Mouse (Mus musculus) stomach, embryonic 16.5 days (tissue): ENCODE results near the gene Oas3. TPM values are rescaled to one million over a fixed set of nuclear protein-coding genes. Genes with fewer than 3 reads are reported as not detected.
"Not testable (repeated sequence)": the region's sequence is repeated elsewhere in the genome, so short reads cannot be mapped to it uniquely, and the experiment has no call there.

Source experiments
- ATAC-seq: fragments of 200-750 bp; cut with Nextera tagmentation; 2 replicates; pipeline ENCODE4 v1.8.0; 2017; ENCODE audit warnings: moderate number of reproducible peaks, moderate TSS enrichment; ENCODE audit not compliant: insufficient read depth, low FRiP score
- H3K27ac ChIP-seq: fragments of 300-500 bp; sonication (generic); 2 replicates; pipeline ENCODE4 v1.5.1; 2014; ENCODE audit warnings: low read length
- H3K27me3 ChIP-seq: fragments of 300-500 bp; sonication (generic); 2 replicates; pipeline ENCODE4 v1.6.1; 2014; ENCODE audit warnings: low read length, control low read depth, mixed read lengths; ENCODE audit not compliant: control insufficient read depth, insufficient read depth
- H3K36me3 ChIP-seq: fragments of 300-500 bp; sonication (generic); 2 replicates; pipeline ENCODE4 v1.6.1; 2014; ENCODE audit warnings: low read length; ENCODE audit not compliant: control insufficient read depth, insufficient read depth
- H3K4me1 ChIP-seq: fragments of 300-500 bp; sonication (generic); 2 replicates; pipeline ENCODE4 v1.6.1; 2014; ENCODE audit warnings: low read length, control low read depth, mixed read lengths; ENCODE audit not compliant: control insufficient read depth, insufficient read depth
- H3K4me2 ChIP-seq: fragments of 300-500 bp; sonication (generic); 2 replicates; pipeline ENCODE4 v1.6.1; 2014; ENCODE audit warnings: low read depth, low read length, mixed read lengths
- H3K4me3 ChIP-seq: fragments of 300-500 bp; sonication (generic); replicated peaks from 2 replicates; pipeline ENCODE4 v1.5.1; 2014; ENCODE audit warnings: mild to moderate bottlenecking, low read length
- H3K9ac ChIP-seq: fragments of 300-500 bp; sonication (generic); 2 replicates; pipeline ENCODE4 v1.6.1; 2014; ENCODE audit warnings: low read length
- H3K9me3 ChIP-seq: fragments of 300-500 bp; sonication (generic); replicated peaks from 2 replicates; pipeline ENCODE4 v1.6.1; 2016; ENCODE audit warnings: low read length, control low read depth; ENCODE audit not compliant: control insufficient read depth
- WGBS: fragments of 180-500 bp; shearing (Covaris S2); extraction: QIAGEN DNeasy Blood & Tissue Kit; methylation state at CpG from one replicate; pipeline ENCODE4 v1.1.7; 2014; 5-methylcytosine and 5-hydroxymethylcytosine counted together
- polyA plus RNA-seq: library from polyadenylated mRNA; unstranded; fragments of >200 nt; fragmentation: Nextera tagmentation; extraction: Ambion mirVana; gene quantifications from 2 replicates; pipeline ENCODE4 v1.2.1, GENCODE M21; 2015

Gene Oas3
- polyA plus RNA-seq = 0.17 and 0.18 TPM in 2 replicates

- no peak for ATAC-seq
- H3K9ac ChIP-seq = no peak within 1 kb of the TSS
- no peaks in the 10 kb centered on the region for H3K27me3 ChIP-seq
- no peak within 1 kb of the TSS for H3K27ac ChIP-seq
- no peak within 1 kb of the TSS for H3K4me2 ChIP-seq
- no peaks in the 10 kb centered on the region for H3K9me3 ChIP-seq
- H3K36me3 ChIP-seq = no peaks in the 10 kb centered on the region
- WGBS = 66% methylated on average over 9 of the region's 9 CpGs
- H3K4me3 ChIP-seq = no peak within 1 kb of the TSS
- no peaks in the 10 kb centered on the region for H3K4me1 ChIP-seq
Observed at GRCm38 (mm10) chr5:120777478-120777877, at the start of gene Oas3. TSS of gene Oas3 (minus strand) at chr5:120777661.

GRCm38 (mm10) chr5:120818999-120819398 is 41.5 kb upstream of the Oas3 start:
- no peak overlapping the region for H3K4me3 ChIP-seq
- no peak overlapping the region for H3K27ac ChIP-seq
- no peaks in the 10 kb centered on the region for H3K36me3 ChIP-seq
- H3K27me3 ChIP-seq = no peaks in the 10 kb centered on the region
- no peak overlapping the region for H3K4me2 ChIP-seq
- no peak overlapping the region for H3K9ac ChIP-seq
- peaks cover 7% of the 10 kb centered on the region; the same call in 1 of the 2 replicates for H3K9me3 ChIP-seq
- H3K4me1 ChIP-seq = no peaks in the 10 kb centered on the region
- no peak for ATAC-seq

GRCm38 (mm10) chr5:120815949-120816348 is 38.5 kb upstream of the Oas3 start:
- 0 out of 2 replicates have a peak, but pooled peaks cover 6% of the 10 kb centered on the region for H3K4me1 ChIP-seq
- 56% methylated on average over 3 of the region's 3 CpGs for WGBS
- no peak for ATAC-seq
- H3K36me3 ChIP-seq = no peaks in the 10 kb centered on the region
- H3K27me3 ChIP-seq = no peaks in the 10 kb centered on the region
- H3K4me3 ChIP-seq = no peak overlapping the region
- no peak overlapping the region for H3K27ac ChIP-seq
- H3K9ac ChIP-seq = no peak overlapping the region
- H3K4me2 ChIP-seq = no peak overlapping the region
- H3K9me3 ChIP-seq = peaks cover 7% of the 10 kb centered on the region; the same call in 1 of the 2 replicates

GRCm38 (mm10) chr5:120813023-120813422 is 35.6 kb upstream of the Oas3 start:
- Histone ChIP-seq H3K4me1 (0 out of 2 replicates have a peak, but pooled peaks cover 6% of the 10 kb centered on the region), H3K27ac (no peak overlapping the region), H3K36me3 (no peaks in the 10 kb centered on the region), H3K4me3 (peak overlapping the region; percentile 53), H3K27me3 (no peaks in the 10 kb centered on the region), H3K9ac (peak overlapping the region; percentile 67), H3K4me2 (peak overlapping the region; percentile 69), H3K9me3 (no peaks in the 10 kb centered on the region)
- ATAC-seq = no peak
- 68% methylated on average over 6 of the region's 6 CpGs for WGBS

GRCm38 (mm10) chr5:120811951-120812819 is 34.7 kb upstream of the Oas3 start, which contains the start of gene Oas1c:
TSS of gene Oas1c (minus strand) at chr5:120812514.
- ATAC-seq = peak; percentile 92
- 4% methylated on average over 18 of the region's 18 CpGs for WGBS

GRCm38 (mm10) chr5:120809171-120809570 is 31.7 kb upstream of the Oas3 start:
- Histone ChIP-seq H3K4me1 (0 out of 2 replicates have a peak, but pooled peaks cover 6% of the 10 kb centered on the region), H3K9ac (no peak overlapping the region), H3K27me3 (no peaks in the 10 kb centered on the region), H3K4me3 (no peak overlapping the region), H3K9me3 (no peaks in the 10 kb centered on the region; the same call in 1 of the 2 replicates), H3K4me2 (no peak overlapping the region), H3K36me3 (no peaks in the 10 kb centered on the region), H3K27ac (no peak overlapping the region)
- WGBS = 36% methylated on average over 6 of the region's 6 CpGs
- no peak for ATAC-seq

More at GRCm38 (mm10) chr5:120811951-120812819, 34.7 kb upstream of the Oas3 start, which contains the start of gene Oas1c:
- H3K4me1 ChIP-seq = 0 out of 2 replicates have a peak, but pooled peaks cover 6% of the 10 kb centered on the region
- H3K4me2 ChIP-seq = peak within 1 kb of the TSS; percentile 69
- H3K36me3 ChIP-seq = no peaks in the 10 kb centered on the region
- H3K9me3 ChIP-seq = no peaks in the 10 kb centered on the region
- peak within 1 kb of the TSS; percentile 67 for H3K9ac ChIP-seq
- peak within 1 kb of the TSS; percentile 77 for H3K27ac ChIP-seq
- H3K4me3 ChIP-seq = peak within 1 kb of the TSS; percentile 53
- H3K27me3 ChIP-seq = no peaks in the 10 kb centered on the region

GRCm38 (mm10) chr5:120806458-120806857 is 29.0 kb upstream of the Oas3 start:
- H3K4me3 ChIP-seq = no peak overlapping the region
- no peaks in the 10 kb centered on the region for H3K27me3 ChIP-seq
- ATAC-seq = no peak
- WGBS = 100% methylated on average over 1 of the region's 1 CpGs
- H3K9ac ChIP-seq = no peak overlapping the region
- no peak overlapping the region for H3K27ac ChIP-seq
- H3K4me1 ChIP-seq = no peaks in the 10 kb centered on the region
- no peaks in the 10 kb centered on the region for H3K36me3 ChIP-seq
- no peak overlapping the region for H3K4me2 ChIP-seq
- no peaks in the 10 kb centered on the region; the same call in 1 of the 2 replicates for H3K9me3 ChIP-seq

- Histone ChIP-seq H3K4me3 (no peak overlapping the region), H3K27me3 (no peaks in the 10 kb centered on the region), H3K9ac (no peak overlapping the region), H3K36me3 (no peaks in the 10 kb centered on the region), H3K9me3 (no peaks in the 10 kb centered on the region; the same call in 1 of the 2 replicates), H3K4me2 (no peak overlapping the region), H3K4me1 (no peaks in the 10 kb centered on the region), H3K27ac (no peak overlapping the region)
- 53% methylated on average over 2 of the region's 2 CpGs for WGBS
- no peak for ATAC-seq
Observed at GRCm38 (mm10) chr5:120803596-120803995, 26.1 kb upstream of the Oas3 start.

GRCm38 (mm10) chr5:120798943-120799342 is 21.5 kb upstream of the Oas3 start:
- H3K4me1 ChIP-seq, H3K27me3 ChIP-seq, H3K27ac ChIP-seq, H3K9me3 ChIP-seq, H3K9ac ChIP-seq, H3K36me3 ChIP-seq, H3K4me2 ChIP-seq, H3K4me3 ChIP-seq, ATAC-seq: not testable (repeated sequence)
- 55% methylated on average over 2 of the region's 2 CpGs for whole genome bisulfite sequencing
